In the genomic region with DNA sequence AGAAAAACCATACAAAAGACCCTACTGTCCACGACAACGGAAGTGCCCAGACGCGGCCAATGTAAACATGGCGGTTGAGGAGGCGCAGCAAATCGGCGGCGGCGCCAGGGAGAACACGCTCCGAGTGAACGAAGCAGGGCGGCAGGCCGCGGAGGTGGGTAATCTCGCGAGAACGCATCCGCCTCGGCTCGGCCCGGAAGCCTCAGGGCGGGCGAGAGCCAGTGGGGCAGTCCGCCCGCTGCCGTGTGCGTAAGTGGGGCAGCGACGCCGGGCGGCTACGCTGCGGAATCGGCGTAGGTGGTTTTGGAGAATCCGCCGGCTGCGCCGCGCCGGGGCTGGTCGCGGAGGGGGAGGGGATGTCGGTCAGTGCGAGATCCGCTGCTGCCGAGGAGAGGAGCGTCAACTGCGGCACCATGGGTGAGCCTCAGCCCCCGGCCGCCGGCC, we compare ENCODE assay signal across 8 mouse cellular contexts. TPM values are rescaled to one million over a fixed set of nuclear protein-coding genes. Genes with fewer than 3 reads are reported as not detected.
A peak's percentile ranks its signal among the peaks of the same experiment; 100 is the strongest.
DNase-seq lines count a peak whose midpoint lies in the region; ATAC-seq and TF ChIP-seq lines count a peak whose summit lies in the region.

A gene (plus strand): TSS at position 157 of the 444 bp plus-strand sequence.

- peak within 1 kb of the TSS; percentile 99 for H3K27ac ChIP-seq in hindbrain, embryonic 13.5 days

- no peak for TF ChIP-seq CTCF in Patski (IDR thresholded peaks at IDR 0.05)

- POLR2A ChIA-PET in Patski (lab: Charles Lee), result interaction anchor here (0.7 to 2.1 kb wide), 2 partner anchors 100 to 101 kb away, joined by 3 to 6 read pairs; a partner anchor contains a TSS

- DNase-seq in Patski (ENCODE audit: low read depth, low spot score), result peak; percentile 87
- peak; percentile 98 to 99 for DNase-seq in cerebellum, postnatal 14 days
- DNase-seq in frontal cortex, postnatal 14 days (ENCODE audit: low spot score in 2 of 2), result peak; percentile 98 to 99
- peak; percentile 96 to 99 for DNase-seq in layer of hippocampus, postnatal 25 days (ENCODE audit: extremely low spot score in 1 of 2, low spot score in 1 of 2)
- DNase-seq in lung, postnatal 25 days (ENCODE audit: low spot score), result peak; percentile 99
- DNase-seq in retina, embryonic 14.5 days (ENCODE audit: low spot score), result peak; percentile 99
- DNase-seq in thymus, postnatal 4 days, result peak; percentile 98

- in situ Hi-C loops in Patski (cut with MboI; ENCODE audit: low pct_unique_long_range_greater_than_20kb), result loop anchor here (5.0 kb wide), 1 partner anchor 80 kb away; no protein-coding TSS in a partner anchor

- peak; percentile 98 for ATAC-seq in Patski
- ATAC-seq in hindbrain, embryonic 13.5 days (ENCODE audit: low FRiP score), result peak; percentile 99

- no peaks in the 10 kb centered on the region for H3K36me3 ChIP-seq in hindbrain, embryonic 13.5 days

- WGBS in hindbrain, embryonic 13.5 days, result under 1% methylated on average over 42 of the region's 54 CpGs

- CTCF ChIA-PET in Patski (lab: Charles Lee), result no interaction called here

- peak within 1 kb of the TSS; percentile 99 for H3K4me3 ChIP-seq in hindbrain, embryonic 13.5 days

- no peaks in the 10 kb centered on the region for H3K9me3 ChIP-seq in hindbrain, embryonic 13.5 days

- peak within 1 kb of the TSS; percentile 74 for H3K4me2 ChIP-seq in hindbrain, embryonic 13.5 days

- peak within 1 kb of the TSS; percentile 98 for H3K9ac ChIP-seq in hindbrain, embryonic 13.5 days

- no peaks in the 10 kb centered on the region for H3K27me3 ChIP-seq in Patski
- no peaks in the 10 kb centered on the region for H3K27me3 ChIP-seq in hindbrain, embryonic 13.5 days

- peaks cover 21% of the 10 kb centered on the region for H3K4me1 ChIP-seq in hindbrain, embryonic 13.5 days (replicated peaks)

RNA-seq across cellular contexts. Expression of the gene that starts here (rescaled TPM):
- 170 TPM for polyA plus RNA-seq in Patski (2021)
- polyA plus RNA-seq in hindbrain, embryonic 13.5 days (2015; fragmentation: Nextera tagmentation; extraction: Ambion mirVana), result 264 and 267 TPM in 2 replicates
- total RNA-seq in layer of hippocampus, postnatal 25 days (2021), result 100 to 1,000 TPM; 281 to 289 TPM

Comparison
In these comparisons a context has a peak if more than half of its experiments do, and no peak if none do; other contexts are left out.
1. Peak in every context shown above with its lines: DNase-seq, ATAC-seq, H3K4me3 ChIP-seq and H3K27ac ChIP-seq.